Mouse (Mus musculus) ES-Bruce4 (cell line): ENCODE data around the gene Bag3.

Source experiments
- CTCF ChIP-seq: IDR thresholded peaks from one replicate; pipeline ENCODE4 v1.8.1; 2011; ENCODE audit warnings: low read depth, low read length
- POLR2A ChIP-seq: IDR thresholded peaks from one replicate; pipeline ENCODE4 v1.8.1; 2011; ENCODE audit warnings: low read length; ENCODE audit not compliant: insufficient read depth

- TF ChIP-seq CTCF (no peak), POLR2A (no peak)
Observed at GRCm38 (mm10) chr7:128516346-128516745, 7.1 kb upstream of the Bag3 start.
